ENCODE assay signal across 9 mouse cellular contexts in genomic region chr4:120692717-120693116, GRCm38 (mm10). TPM values are rescaled to one million over a fixed set of nuclear protein-coding genes. Genes with fewer than 3 reads are reported as not detected.
DNase-seq lines count a peak whose midpoint lies in the region; ATAC-seq and TF ChIP-seq lines count a peak whose summit lies in the region.
"Had no signal": no experiment of that assay in that cellular context is flagged by ENCODE, and none has a peak within 500 bp of the region (broad histone marks: within the 10 kb centered on the region; RNA-seq: fewer than 3 reads in every experiment).

No protein-coding gene starts in this region.

- TF ChIP-seq POLR2A in bone marrow macrophage, adult 2 months (IDR thresholded peaks at IDR 0.05; ENCODE audit: borderline replicate concordance, low read depth, low read length) = no peak

- peaks cover 6% of the 10 kb centered on the region for H3K27me3 ChIP-seq in midbrain, embryonic 14.5 days (ENCODE audit: control insufficient read depth, insufficient read depth, low read length)
- H3K27me3 ChIP-seq in midbrain, embryonic 13.5 days = peaks cover 18% of the 10 kb centered on the region
- H3K27me3 ChIP-seq in Patski = peaks cover 6% of the 10 kb centered on the region

- no peak overlapping the region for H3K9ac ChIP-seq in midbrain, embryonic 14.5 days (replicated peaks; ENCODE audit: low read length)
- no peak overlapping the region for H3K9ac ChIP-seq in midbrain, embryonic 13.5 days (replicated peaks)
- H3K9ac ChIP-seq: lung, embryonic 15.5 days had no signal

- DNase-seq in midbrain, embryonic 14.5 days = peak; percentile 61
- peak; percentile 6 for DNase-seq in Patski (ENCODE audit: low read depth, low spot score)
- DNase-seq in gastrocnemius, postnatal 10 days = peak; percentile 80
- DNase-seq in left cerebral cortex, postnatal 36 days (ENCODE audit: low spot score in 2 of 2) = peak; percentile 34 to 46
- peak; percentile 62 for DNase-seq in right cerebral cortex, postnatal 14 days
- no peak for DNase-seq in spleen, adult 18-20 months

- H3K27ac ChIP-seq in midbrain, embryonic 14.5 days (replicated peaks; ENCODE audit: low read depth, low read length) = no peak overlapping the region
- H3K27ac ChIP-seq in midbrain, embryonic 13.5 days = no peak overlapping the region
- H3K27ac ChIP-seq in bone marrow macrophage, adult 2 months (ENCODE audit: insufficient read depth, low read depth, low read length) = no peak overlapping the region
- H3K27ac ChIP-seq: lung, embryonic 15.5 days had no signal

- H3K4me2 ChIP-seq in midbrain, embryonic 14.5 days (ENCODE audit: low read length) = no peak overlapping the region
- no peak overlapping the region for H3K4me2 ChIP-seq in midbrain, embryonic 13.5 days (replicated peaks)
- H3K4me2 ChIP-seq: lung, embryonic 15.5 days had no signal

- no peaks in the 10 kb centered on the region for H3K9me3 ChIP-seq in midbrain, embryonic 14.5 days (ENCODE audit: control insufficient read depth, low read length)
- no peaks in the 10 kb centered on the region for H3K9me3 ChIP-seq in midbrain, embryonic 13.5 days
- H3K9me3 ChIP-seq: lung, embryonic 15.5 days had no signal

- intact Hi-C loops in left cerebral cortex, postnatal 36 days (cut with DNase I) = loop anchor here (10.0 kb wide), 1 partner anchor 222 kb away; no protein-coding TSS in a partner anchor

- CTCF ChIA-PET in Patski (lab: Charles Lee) = no interaction called here

- 39% methylated on average over 10 of the region's 10 CpGs for WGBS in midbrain, embryonic 14.5 days
- WGBS in midbrain, embryonic 13.5 days = 43% methylated on average over 10 of the region's 10 CpGs

- in situ Hi-C loops in Patski (cut with MboI; ENCODE audit: low pct_unique_long_range_greater_than_20kb) = loop anchor here (5.0 to 10.0 kb wide), 2 partner anchors 60 to 222 kb away; no protein-coding TSS in a partner anchor

- no peak overlapping the region for H3K4me3 ChIP-seq in midbrain, embryonic 14.5 days (replicated peaks; ENCODE audit: low read depth, low read length)
- H3K4me3 ChIP-seq in midbrain, embryonic 13.5 days (replicated peaks) = no peak overlapping the region
- no peak overlapping the region for H3K4me3 ChIP-seq in bone marrow macrophage, adult 2 months (ENCODE audit: insufficient read depth, low read length)
- H3K4me3 ChIP-seq: lung, embryonic 15.5 days had no signal

- POLR2A ChIA-PET in Patski (lab: Charles Lee) = no interaction called here

- no peaks in the 10 kb centered on the region for H3K36me3 ChIP-seq in midbrain, embryonic 14.5 days (ENCODE audit: control insufficient read depth, insufficient read depth, low read length)
- H3K36me3 ChIP-seq in midbrain, embryonic 13.5 days = no peaks in the 10 kb centered on the region
- H3K36me3 ChIP-seq: lung, embryonic 15.5 days had no signal

- no peaks in the 10 kb centered on the region for H3K4me1 ChIP-seq in midbrain, embryonic 14.5 days (ENCODE audit: control insufficient read depth, insufficient read depth, low read length)
- H3K4me1 ChIP-seq in midbrain, embryonic 13.5 days (replicated peaks) = no peaks in the 10 kb centered on the region
- no peaks in the 10 kb centered on the region for H3K4me1 ChIP-seq in bone marrow macrophage, adult 2 months (ENCODE audit: control insufficient read depth, insufficient read depth, low read length)

- ATAC-seq in midbrain, embryonic 14.5 days (ENCODE audit: low FRiP score, low TSS enrichment) = no peak
- ATAC-seq in midbrain, embryonic 13.5 days = no peak
- no peak for ATAC-seq in Patski

- no peak for TF ChIP-seq CTCF in Patski (IDR thresholded peaks at IDR 0.05)
- peak; percentile 73 for TF ChIP-seq CTCF in bone marrow macrophage, adult 2 months (IDR thresholded peaks at IDR 0.05; ENCODE audit: low read depth, low read length)

RNA-seq across cellular contexts. Expression of gene Cited4, which starts 26.3 kb away (rescaled TPM):
- 1.2 TPM in 2 replicates for polyA plus RNA-seq in midbrain, embryonic 14.5 days (2014; fragmentation: Nextera tagmentation; extraction: Ambion mirVana)
- polyA plus RNA-seq in midbrain, embryonic 13.5 days (2015; fragmentation: Nextera tagmentation; extraction: Ambion mirVana) = 0.37 and 0.92 TPM in 2 replicates
- 0.10 TPM for polyA plus RNA-seq in Patski (2021)
- polyA plus RNA-seq in bone marrow macrophage, adult 2 months (2012; ENCODE audit: insufficient read depth, insufficient read length, missing spikeins) = not detected in 2 replicates
- 10 to 100 TPM; 34.6 to 35.7 TPM for total RNA-seq in gastrocnemius, postnatal 10 days (2021)
- 10 to 100 TPM; 19.3 to 25.5 TPM for total RNA-seq in left cerebral cortex, postnatal 36 days (2021)

RNA-seq across cellular contexts. Expression of gene Kcnq4, which starts 55.7 kb away (rescaled TPM):
- 3.7 and 3.9 TPM in 2 replicates for polyA plus RNA-seq in midbrain, embryonic 14.5 days (2014; fragmentation: Nextera tagmentation; extraction: Ambion mirVana)
- polyA plus RNA-seq in midbrain, embryonic 13.5 days (2015; fragmentation: Nextera tagmentation; extraction: Ambion mirVana) = 3.2 and 3.9 TPM in 2 replicates
- polyA plus RNA-seq in Patski (2021) = 0.12 TPM
- polyA plus RNA-seq in bone marrow macrophage, adult 2 months (2012; ENCODE audit: insufficient read depth, insufficient read length, missing spikeins) = not detected in 2 replicates
- 10 to 100 TPM; 20.2 to 22.3 TPM for total RNA-seq in gastrocnemius, postnatal 10 days (2021)
- total RNA-seq in left cerebral cortex, postnatal 36 days (2021) = 1 to 10 TPM; 6.5 to 7.7 TPM

Comparison
In these comparisons a context has a peak if more than half of its experiments do, and no peak if none do; other contexts are left out.
1. DNase-seq: peak in midbrain, embryonic 14.5 days (single experiment), Patski (single experiment), gastrocnemius, postnatal 10 days (single experiment), left cerebral cortex, postnatal 36 days (2 of 2) and right cerebral cortex, postnatal 14 days (single experiment); none in spleen, adult 18-20 months (0 of 2).